Mouse (Mus musculus) brain, embryonic 14.5 days (tissue): Measurements from ENCODE around the gene Tcf7l2.

ENCODE experiments used
- CTCF ChIP-seq: fragments of 200-500 bp; IDR thresholded peaks from 2 replicates; pipeline ENCODE4 v1.5.1; 2012; ENCODE audit warnings: inconsistent platforms, mild to moderate bottlenecking, moderate library complexity, borderline replicate concordance; ENCODE audit not compliant: insufficient read depth, insufficient read length; ENCODE audit errors: extremely low read depth
- POLR2A ChIP-seq: fragments of 200-500 bp; IDR thresholded peaks from 2 replicates; pipeline ENCODE4 v1.6.1; 2012; ENCODE audit warnings: mild to moderate bottlenecking, inconsistent platforms, borderline replicate concordance; ENCODE audit not compliant: poor library complexity, insufficient read depth, insufficient read length, severe bottlenecking; ENCODE audit errors: extremely low read depth

- TF ChIP-seq CTCF = no peak
- TF ChIP-seq POLR2A = no peak
Measured at GRCm38 (mm10) chr19:55871496-55871895, 129.9 kb downstream of the Tcf7l2 start.
